Mouse (Mus musculus) neural tube, embryonic 11.5 days (tissue): ENCODE measurements around the gene Apoe. TPM values are rescaled to one million over a fixed set of nuclear protein-coding genes. Genes with fewer than 3 reads are reported as not detected.
A peak's percentile ranks its signal among the peaks of the same experiment; 100 is the strongest.

Experiments
- ATAC-seq: fragments of 200-750 bp; cut with Nextera tagmentation; 2 replicates; pipeline ENCODE4 v1.8.0; 2017; ENCODE audit warnings: moderate number of reproducible peaks, mild to moderate bottlenecking, moderate TSS enrichment, moderate library complexity; ENCODE audit not compliant: insufficient read depth, low FRiP score, low TSS enrichment
- DNase-seq: peaks from one replicate; pipeline ENCODE4 v3.0.0-alpha.2; 2015; ENCODE audit warnings: low spot score
- H3K27ac ChIP-seq: fragments of 300-500 bp; sonication (generic); 2 replicates; pipeline ENCODE4 v1.5.1; 2014; ENCODE audit warnings: low read depth, mild to moderate bottlenecking, low read length
- H3K27me3 ChIP-seq: fragments of 300-500 bp; sonication (generic); 2 replicates; pipeline ENCODE4 v1.6.1; 2014; ENCODE audit warnings: mild to moderate bottlenecking, low read length, mixed read lengths; ENCODE audit not compliant: control insufficient read depth, insufficient read depth
- H3K36me3 ChIP-seq: fragments of 300-500 bp; sonication (generic); 2 replicates; pipeline ENCODE4 v1.6.1; 2014; ENCODE audit warnings: mild to moderate bottlenecking, low read length, moderate library complexity, mixed read lengths; ENCODE audit not compliant: control insufficient read depth, insufficient read depth
- H3K4me1 ChIP-seq: fragments of 300-500 bp; sonication (generic); 2 replicates; pipeline ENCODE4 v1.6.1; 2014; ENCODE audit warnings: low read length, mixed read lengths; ENCODE audit not compliant: control insufficient read depth, insufficient read depth
- H3K4me2 ChIP-seq: fragments of 300-500 bp; sonication (generic); 2 replicates; pipeline ENCODE4 v1.6.1; 2014; ENCODE audit warnings: low read depth, mild to moderate bottlenecking, moderate library complexity
- H3K4me3 ChIP-seq: fragments of 300-500 bp; sonication (generic); 2 replicates; pipeline ENCODE4 v1.5.1; 2014; ENCODE audit warnings: low read depth, low read length
- H3K9ac ChIP-seq: fragments of 300-500 bp; sonication (generic); 2 replicates; pipeline ENCODE4 v1.6.1; 2014; ENCODE audit warnings: mild to moderate bottlenecking, low read length
- H3K9me3 ChIP-seq: fragments of 300-500 bp; sonication (generic); 2 replicates; pipeline ENCODE4 v1.6.1; 2016; ENCODE audit warnings: low read length; ENCODE audit not compliant: control insufficient read depth
- WGBS: fragments of 180-500 bp; shearing (Covaris S2); extraction: QIAGEN DNeasy Blood & Tissue Kit; methylation state at CpG from one replicate; pipeline ENCODE4 v1.1.7; 2014; 5-methylcytosine and 5-hydroxymethylcytosine counted together
- polyA plus RNA-seq: library from polyadenylated mRNA; unstranded; fragments of >200 nt; fragmentation: Nextera tagmentation; extraction: Ambion mirVana; gene quantifications from 2 replicates; pipeline ENCODE4 v1.2.1, GENCODE M21; 2014

Gene Apoe
- polyA plus RNA-seq, 1 experiment from 2014 or later = 125 TPM

GRCm38 (mm10) chr7:19719200-19719599, 20.2 kb upstream of the Apoe start:
- DNase-seq (no peak), ATAC-seq (no peak)
- Histone ChIP-seq H3K9ac (no peak overlapping the region), H3K4me1 (peaks cover 5% of the 10 kb centered on the region), H3K27ac (no peak overlapping the region), H3K27me3 (no peaks in the 10 kb centered on the region), H3K9me3 (no peaks in the 10 kb centered on the region), H3K4me2 (no peak overlapping the region), H3K36me3 (peaks cover 2% of the 10 kb centered on the region; the same call in 1 of the 2 replicates), H3K4me3 (no peak overlapping the region)
- 89% methylated on average over 4 of the region's 4 CpGs for WGBS

- 96% methylated on average over 5 of the region's 5 CpGs for WGBS
- H3K4me1 ChIP-seq = peaks cover 7% of the 10 kb centered on the region
- no peak overlapping the region for H3K4me2 ChIP-seq
- peaks cover 2% of the 10 kb centered on the region; the same call in 1 of the 2 replicates for H3K36me3 ChIP-seq
- no peaks in the 10 kb centered on the region for H3K9me3 ChIP-seq
- H3K9ac ChIP-seq = no peak overlapping the region
- no peaks in the 10 kb centered on the region for H3K27me3 ChIP-seq
- no peak for DNase-seq
- no peak overlapping the region for H3K27ac ChIP-seq
- H3K4me3 ChIP-seq = no peak overlapping the region
- ATAC-seq = no peak
Measured at GRCm38 (mm10) chr7:19718297-19718952, 19.4 kb upstream of the Apoe start.

GRCm38 (mm10) chr7:19717346-19717745, 18.4 kb upstream of the Apoe start:
- Histone ChIP-seq H3K9ac (no peak overlapping the region), H3K4me3 (no peak overlapping the region), H3K4me1 (peaks cover 7% of the 10 kb centered on the region), H3K27me3 (no peaks in the 10 kb centered on the region), H3K36me3 (peaks cover 2% of the 10 kb centered on the region; the same call in 1 of the 2 replicates), H3K9me3 (no peaks in the 10 kb centered on the region), H3K27ac (no peak overlapping the region), H3K4me2 (no peak overlapping the region)
- no peak for DNase-seq
- no peak for ATAC-seq
- WGBS = 86% methylated on average over 4 of the region's 4 CpGs

GRCm38 (mm10) chr7:19716822-19717221, 17.8 kb upstream of the Apoe start:
- no peak overlapping the region for H3K27ac ChIP-seq
- 93% methylated on average over 2 of the region's 2 CpGs for WGBS

GRCm38 (mm10) chr7:19716055-19716682, 17.2 kb upstream of the Apoe start:
- peak overlapping the region; percentile 81 for H3K27ac ChIP-seq
- H3K27me3 ChIP-seq = no peaks in the 10 kb centered on the region
- DNase-seq (no peak), ATAC-seq (no peak)
- peak overlapping the region; percentile 50 for H3K4me2 ChIP-seq
- H3K4me3 ChIP-seq = peak overlapping the region; percentile 29
- WGBS = 8% methylated on average over 18 of the region's 18 CpGs
- H3K4me1 ChIP-seq = peaks cover 7% of the 10 kb centered on the region
- no peaks in the 10 kb centered on the region for H3K9me3 ChIP-seq
- H3K36me3 ChIP-seq = peaks cover 4% of the 10 kb centered on the region
- H3K9ac ChIP-seq = peak overlapping the region; percentile 46

More at GRCm38 (mm10) chr7:19716822-19717221, 17.8 kb upstream of the Apoe start:
- ATAC-seq (no peak), DNase-seq (no peak)
- Histone ChIP-seq H3K4me3 (no peak overlapping the region), H3K9ac (no peak overlapping the region), H3K4me1 (peaks cover 7% of the 10 kb centered on the region), H3K27me3 (no peaks in the 10 kb centered on the region), H3K36me3 (peaks cover 3% of the 10 kb centered on the region), H3K9me3 (no peaks in the 10 kb centered on the region), H3K4me2 (peak overlapping the region; percentile 50; the same call in 1 of the 2 replicates)

- H3K4me2 ChIP-seq = peak within 1 kb of the TSS; percentile 83
- peak within 1 kb of the TSS; percentile 81 for H3K27ac ChIP-seq
- H3K36me3 ChIP-seq = peaks cover 9% of the 10 kb centered on the region
- no peaks in the 10 kb centered on the region for H3K27me3 ChIP-seq
- peak within 1 kb of the TSS; percentile 80 for H3K9ac ChIP-seq
- ATAC-seq (peak; percentile 99), DNase-seq (peak; percentile 100)
- H3K9me3 ChIP-seq = no peaks in the 10 kb centered on the region
- H3K4me3 ChIP-seq = peak within 1 kb of the TSS; percentile 93
- under 1% methylated on average over 53 of the region's 59 CpGs for WGBS
- peaks cover 7% of the 10 kb centered on the region for H3K4me1 ChIP-seq
Measured at GRCm38 (mm10) chr7:19715239-19716054, 16.5 kb upstream of the Apoe start, which contains the start of gene Tomm40. Gene Tomm40, minus strand, starts transcription at chr7:19715438.

- H3K9ac ChIP-seq = peak overlapping the region; percentile 80
- peak overlapping the region; percentile 83 for H3K4me2 ChIP-seq
- H3K9me3 ChIP-seq = no peaks in the 10 kb centered on the region
- peak overlapping the region; percentile 93 for H3K4me3 ChIP-seq
- H3K36me3 ChIP-seq = peaks cover 10% of the 10 kb centered on the region
- peaks cover 7% of the 10 kb centered on the region for H3K4me1 ChIP-seq
- H3K27me3 ChIP-seq = no peaks in the 10 kb centered on the region
- no peak; the same call in 1 of the 2 replicates for ATAC-seq
- under 1% methylated on average over 28 of the region's 39 CpGs for WGBS
- no peak for DNase-seq
- peak overlapping the region; percentile 36 for H3K27ac ChIP-seq
Measured at GRCm38 (mm10) chr7:19714836-19715235, 15.8 kb upstream of the Apoe start.

- ATAC-seq (no peak), DNase-seq (no peak)
- Histone ChIP-seq H3K4me2 (no peak overlapping the region), H3K27me3 (no peaks in the 10 kb centered on the region), H3K4me3 (no peak overlapping the region), H3K9me3 (no peaks in the 10 kb centered on the region), H3K9ac (no peak overlapping the region), H3K4me1 (peaks cover 7% of the 10 kb centered on the region), H3K36me3 (peaks cover 16% of the 10 kb centered on the region), H3K27ac (no peak overlapping the region)
- 94% methylated on average over 9 of the region's 9 CpGs for WGBS
Measured at GRCm38 (mm10) chr7:19713598-19713997, 14.6 kb upstream of the Apoe start.
